Mouse (Mus musculus) cerebellum, adult 2 months (tissue): Measurements from ENCODE around the gene 2010300C02Rik.

ENCODE experiments used
- CTCF ChIP-seq: fragments of 200-500 bp; IDR thresholded peaks from 2 replicates; pipeline ENCODE4 v1.5.1; 2011; ENCODE audit warnings: low read depth, mild to moderate bottlenecking, control low read depth, low read length, moderate library complexity, borderline replicate concordance; ENCODE audit not compliant: insufficient read depth
- POLR2A ChIP-seq: fragments of 200-500 bp; IDR thresholded peaks from 2 replicates; pipeline ENCODE4 v1.6.1; 2011; ENCODE audit warnings: low read length, control low read depth, borderline replicate concordance; ENCODE audit not compliant: insufficient read depth

DNA sequence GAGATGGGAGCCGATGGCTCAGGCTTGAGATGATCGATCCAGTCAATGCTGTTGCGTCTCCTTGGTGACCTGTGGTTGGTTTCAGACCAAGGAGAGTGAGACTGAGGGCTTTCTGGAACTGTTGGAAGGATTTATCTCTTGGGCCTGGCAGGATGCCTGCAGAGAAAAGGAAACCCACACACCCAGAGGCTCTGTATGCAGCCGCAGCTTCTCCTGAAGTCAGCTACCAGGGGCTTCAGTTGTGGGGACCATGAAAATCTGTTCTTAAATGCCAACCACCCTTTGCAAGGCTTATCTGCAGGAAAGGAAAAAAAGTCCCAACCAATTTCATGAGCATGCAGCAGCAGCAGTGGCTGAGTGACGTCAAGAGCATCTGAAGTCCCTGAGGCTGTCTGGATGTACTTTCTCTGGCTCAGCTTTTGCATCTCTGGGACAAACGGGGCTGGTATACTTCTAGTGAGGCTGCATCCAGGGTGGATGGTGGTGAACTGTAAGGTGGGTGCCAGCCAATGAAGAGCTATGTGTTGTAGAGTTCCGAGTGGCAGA is 42.8 kb downstream of the 2010300C02Rik start:
- no peak for TF ChIP-seq CTCF
- TF ChIP-seq POLR2A: no peak
